13 mouse cellular contexts compared by ENCODE assay signal in genomic region chr4:82027447-82027881, GRCm38 (mm10).
DNase-seq lines count a peak whose midpoint lies in the region; ATAC-seq and TF ChIP-seq lines count a peak whose summit lies in the region.
"Had no signal": no experiment of that assay in that cellular context is flagged by ENCODE, and none has a peak within 500 bp of the region (broad histone marks: within the 10 kb centered on the region; RNA-seq: fewer than 3 reads in every experiment).

No protein-coding gene starts in this region.

- H3K9ac ChIP-seq in limb, embryonic 11.5 days (ENCODE audit: low read length): no peak overlapping the region
- H3K9ac ChIP-seq in embryonic facial prominence, embryonic 12.5 days: no peak overlapping the region
- no peak overlapping the region for H3K9ac ChIP-seq in midbrain, embryonic 16.5 days (ENCODE audit: low read depth, low read length)
- H3K9ac ChIP-seq: stomach, embryonic 15.5 days had no signal

- H3K27ac ChIP-seq in limb, embryonic 11.5 days (replicated peaks; ENCODE audit: low read depth, low read length): no peak overlapping the region
- H3K27ac ChIP-seq in limb, embryonic 10.5 days: no peak overlapping the region
- H3K27ac ChIP-seq in embryonic facial prominence, embryonic 12.5 days: no peak overlapping the region
- H3K27ac ChIP-seq in midbrain, embryonic 16.5 days (ENCODE audit: low read length): no peak overlapping the region
- no peak overlapping the region for H3K27ac ChIP-seq in thymus, adult 2 months (ENCODE audit: control insufficient read depth, insufficient read depth, low read length)
- H3K27ac ChIP-seq: stomach, embryonic 15.5 days had no signal

- no peak for ATAC-seq in limb, embryonic 11.5 days (ENCODE audit: insufficient number of reproducible peaks, low FRiP score, low TSS enrichment, low read depth)
- ATAC-seq in embryonic facial prominence, embryonic 12.5 days (ENCODE audit: insufficient number of reproducible peaks, insufficient read depth, low FRiP score, low TSS enrichment): peak; percentile 83
- ATAC-seq in midbrain, embryonic 16.5 days: peak; percentile 83

- no peaks in the 10 kb centered on the region for H3K36me3 ChIP-seq in limb, embryonic 11.5 days (ENCODE audit: control insufficient read depth, insufficient read depth, low read length)
- no peaks in the 10 kb centered on the region for H3K36me3 ChIP-seq in limb, embryonic 10.5 days
- no peaks in the 10 kb centered on the region for H3K36me3 ChIP-seq in embryonic facial prominence, embryonic 12.5 days
- H3K36me3 ChIP-seq in midbrain, embryonic 16.5 days (ENCODE audit: control insufficient read depth, insufficient read depth, low read length): no peaks in the 10 kb centered on the region
- H3K36me3 ChIP-seq in thymus, adult 2 months (ENCODE audit: control insufficient read depth, insufficient read depth, low read length): no peaks in the 10 kb centered on the region
- H3K36me3 ChIP-seq: stomach, embryonic 15.5 days had no signal

- no peaks in the 10 kb centered on the region for H3K9me3 ChIP-seq in limb, embryonic 11.5 days (ENCODE audit: control insufficient read depth, low read length)
- no peaks in the 10 kb centered on the region for H3K9me3 ChIP-seq in limb, embryonic 10.5 days (replicated peaks)
- no peaks in the 10 kb centered on the region for H3K9me3 ChIP-seq in embryonic facial prominence, embryonic 12.5 days
- no peaks in the 10 kb centered on the region for H3K9me3 ChIP-seq in midbrain, embryonic 16.5 days (replicated peaks; ENCODE audit: control insufficient read depth, low read length, poor library complexity, severe bottlenecking)
- H3K9me3 ChIP-seq: stomach, embryonic 15.5 days had no signal

- WGBS in limb, embryonic 11.5 days: 47% methylated on average over 9 of the region's 9 CpGs
- WGBS in limb, embryonic 10.5 days: 55% methylated on average over 9 of the region's 9 CpGs
- WGBS in embryonic facial prominence, embryonic 12.5 days: 34% methylated on average over 9 of the region's 9 CpGs
- WGBS in midbrain, embryonic 16.5 days: 36% methylated on average over 9 of the region's 9 CpGs
- WGBS in thymus, adult 2 months: 91% methylated on average over 9 of the region's 9 CpGs

- no peak for TF ChIP-seq CTCF in thymus, adult 2 months (IDR thresholded peaks at IDR 0.05; ENCODE audit: borderline replicate concordance, control insufficient read depth, extremely low read depth, insufficient read depth, low read length, poor library complexity)

- DNase-seq in limb, embryonic 11.5 days (ENCODE audit: low spot score): peak; percentile 24
- DNase-seq in limb, embryonic 10.5 days (ENCODE audit: low spot score): no peak
- peak; percentile 41 for DNase-seq in forelimb bud, embryonic 11.5 days (ENCODE audit: low read depth, low spot score)
- no peak for DNase-seq in adrenal gland, adult (ENCODE audit: inconsistent age in 2 of 2, low spot score in 1 of 2)
- DNase-seq in thymus, adult 2 months: no peak
- DNase-seq: cerebellum, postnatal 36 days; heart, postnatal 10 days; kidney, postnatal 36 days; lung, postnatal 14 days had no signal

- H3K27me3 ChIP-seq in limb, embryonic 11.5 days (ENCODE audit: control insufficient read depth, insufficient read depth, low read length): no peaks in the 10 kb centered on the region
- no peaks in the 10 kb centered on the region for H3K27me3 ChIP-seq in limb, embryonic 10.5 days (ENCODE audit: low read depth, poor library complexity, severe bottlenecking)
- H3K27me3 ChIP-seq in embryonic facial prominence, embryonic 12.5 days: no peaks in the 10 kb centered on the region
- no peaks in the 10 kb centered on the region for H3K27me3 ChIP-seq in midbrain, embryonic 16.5 days (ENCODE audit: control insufficient read depth, insufficient read depth, low read depth, low read length)
- no peaks in the 10 kb centered on the region for H3K27me3 ChIP-seq in thymus, adult 2 months (ENCODE audit: control insufficient read depth, insufficient read depth, low read length)
- H3K27me3 ChIP-seq: CH12.LX; stomach, embryonic 15.5 days had no signal

- TF ChIP-seq POLR2A in thymus, adult 2 months (IDR thresholded peaks at IDR 0.05; ENCODE audit: control insufficient read depth, extremely low read depth, insufficient read depth, low read length, poor library complexity): no peak

- no peak overlapping the region for H3K4me2 ChIP-seq in limb, embryonic 11.5 days (ENCODE audit: low read depth, severe bottlenecking)
- H3K4me2 ChIP-seq in embryonic facial prominence, embryonic 12.5 days (replicated peaks): no peak overlapping the region
- H3K4me2 ChIP-seq in midbrain, embryonic 16.5 days (ENCODE audit: low read length): peak overlapping the region; percentile 48
- H3K4me2 ChIP-seq: stomach, embryonic 15.5 days had no signal

- no peaks in the 10 kb centered on the region for H3K4me1 ChIP-seq in limb, embryonic 11.5 days (ENCODE audit: control insufficient read depth, insufficient read depth, low read length)
- H3K4me1 ChIP-seq in limb, embryonic 10.5 days: peaks cover 13% of the 10 kb centered on the region
- peaks cover 10% of the 10 kb centered on the region; the same call in 1 of the 2 replicates for H3K4me1 ChIP-seq in embryonic facial prominence, embryonic 12.5 days
- no peaks in the 10 kb centered on the region for H3K4me1 ChIP-seq in midbrain, embryonic 16.5 days (ENCODE audit: control insufficient read depth, insufficient read depth, low read length)
- no peaks in the 10 kb centered on the region for H3K4me1 ChIP-seq in thymus, adult 2 months (replicated peaks; ENCODE audit: control insufficient read depth, insufficient read depth, low read length)
- H3K4me1 ChIP-seq: stomach, embryonic 15.5 days had no signal

- H3K4me3 ChIP-seq in limb, embryonic 11.5 days (ENCODE audit: low read depth, low read length): no peak overlapping the region
- no peak overlapping the region for H3K4me3 ChIP-seq in limb, embryonic 10.5 days
- H3K4me3 ChIP-seq in embryonic facial prominence, embryonic 12.5 days: no peak overlapping the region
- peak overlapping the region; percentile 21 for H3K4me3 ChIP-seq in midbrain, embryonic 16.5 days (ENCODE audit: low read depth, low read length)
- no peak overlapping the region for H3K4me3 ChIP-seq in thymus, adult 2 months (ENCODE audit: control insufficient read depth, insufficient read depth, low read length)
- H3K4me3 ChIP-seq: stomach, embryonic 15.5 days had no signal

Comparison
In these comparisons a context has a peak if more than half of its experiments do, and no peak if none do; other contexts are left out.
1. DNase-seq: peak in limb, embryonic 11.5 days (single experiment) and forelimb bud, embryonic 11.5 days (single experiment); none in limb, embryonic 10.5 days (single experiment), adrenal gland, adult (0 of 2) and thymus, adult 2 months (single experiment).